Mouse (Mus musculus): ENCODE results near the gene Arhgef7.

The Arhgef7 gene

DNA sequence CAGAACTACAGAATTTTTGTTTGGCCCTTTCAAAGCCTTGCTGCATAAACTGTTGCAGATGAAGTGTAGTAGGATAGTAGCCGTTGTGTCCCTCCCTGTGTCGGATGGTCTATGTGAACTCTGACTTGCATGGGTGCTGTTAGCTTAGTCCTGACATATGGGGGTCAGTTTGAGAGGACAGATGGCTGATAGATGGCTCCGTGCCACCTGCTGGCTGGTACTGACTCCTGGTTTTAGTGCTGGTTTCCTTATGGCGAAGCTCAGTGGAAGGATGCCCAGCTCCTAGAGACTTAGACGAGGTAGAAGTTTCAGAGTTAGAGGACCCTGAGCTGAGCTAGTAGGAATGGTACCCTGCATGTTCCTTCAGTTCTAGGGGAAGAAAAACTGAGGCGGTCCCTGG lies 42.5 kb downstream of the Arhgef7 start:
- no peak for DNase-seq

DNA sequence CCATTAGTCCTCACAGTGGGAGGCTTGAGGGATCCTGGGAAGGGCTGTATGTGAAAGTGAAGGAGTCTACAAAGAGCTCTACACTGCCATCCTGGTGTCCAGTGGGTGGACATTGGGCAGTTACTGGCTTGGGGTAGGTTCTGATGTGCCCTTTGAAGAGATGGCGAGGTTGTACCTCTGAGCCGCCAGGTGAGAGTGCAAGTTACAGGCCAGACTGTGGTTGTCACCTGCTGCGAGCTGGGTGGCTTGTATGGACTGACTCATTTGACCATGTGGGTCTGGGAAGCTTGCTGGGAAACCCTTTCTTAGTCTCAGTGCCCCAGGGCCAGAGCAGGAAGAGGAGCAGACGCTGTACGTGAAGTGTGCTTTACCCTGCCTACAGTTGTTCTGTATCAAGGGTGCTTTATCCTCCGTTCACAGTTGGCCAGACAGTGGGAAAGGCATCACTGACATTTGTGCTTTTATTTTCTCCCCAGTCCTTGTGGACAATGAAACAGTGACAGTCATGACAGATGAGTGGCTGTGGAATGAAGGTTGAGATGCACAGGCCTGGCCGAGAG lies 43.1 kb downstream of the Arhgef7 start:
- no peak for DNase-seq

DNA sequence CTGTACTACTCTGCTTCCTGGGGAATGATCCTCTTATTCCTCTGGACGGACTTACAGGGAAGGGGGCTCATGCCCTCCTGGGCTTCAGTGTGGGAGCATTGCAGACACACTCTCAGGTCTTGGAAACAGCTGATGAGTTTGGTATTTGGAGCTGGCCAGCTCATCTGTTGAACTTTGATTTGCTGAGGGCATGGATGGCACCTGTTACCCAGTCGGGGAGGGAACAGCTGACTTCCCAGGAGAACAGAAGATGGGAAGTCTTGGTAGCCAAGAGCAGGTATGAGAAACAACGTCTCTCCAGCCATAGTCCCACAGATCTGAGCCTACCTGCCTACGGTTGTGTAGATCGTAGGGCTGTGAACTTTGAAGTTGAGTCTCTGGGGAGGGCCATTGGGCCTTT lies 44.1 kb downstream of the Arhgef7 start:
- no peak for DNase-seq

DNA sequence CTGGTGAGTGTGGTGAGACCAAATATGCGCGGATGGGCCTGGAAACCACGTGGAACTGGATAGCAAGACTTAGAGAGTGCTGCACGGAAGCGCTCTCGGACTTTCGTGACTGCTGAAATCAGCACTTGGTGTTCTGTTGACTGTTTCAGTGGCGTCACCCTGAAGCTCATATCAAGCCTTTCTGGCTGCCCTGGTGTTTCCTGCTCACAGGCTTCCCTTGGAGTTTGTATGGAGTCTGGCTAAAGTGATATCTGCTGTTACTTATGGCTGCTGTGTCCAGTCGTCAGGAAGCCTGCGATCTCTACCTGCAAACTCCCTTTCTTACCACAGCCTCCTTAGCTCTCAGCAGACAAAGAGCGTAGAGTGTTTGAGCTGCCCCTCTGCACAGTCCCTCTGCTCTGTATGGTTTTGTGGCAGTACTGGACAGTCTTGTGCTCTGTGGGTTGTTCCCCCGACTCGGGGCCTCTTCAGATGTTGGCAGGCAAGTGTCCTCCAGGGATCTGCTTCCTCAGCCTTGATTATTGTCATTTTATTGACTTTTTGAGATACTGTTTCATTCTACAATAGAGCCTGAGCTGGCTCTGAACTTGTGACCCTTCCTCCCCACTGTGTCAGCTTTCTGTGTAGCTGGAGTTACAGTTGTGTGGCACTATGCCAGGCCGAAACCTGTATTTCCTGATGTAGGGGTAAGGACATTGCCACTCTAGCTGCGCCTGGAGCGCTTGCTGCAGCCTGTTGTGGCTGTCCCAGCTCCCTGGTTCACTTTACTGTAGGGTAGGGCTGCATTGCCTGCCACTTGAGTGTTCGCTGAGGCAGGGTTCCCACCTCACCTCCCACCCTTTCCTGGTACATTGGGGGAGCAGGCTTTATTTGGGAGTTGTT lies 46.9 kb downstream of the Arhgef7 start:
- no peak for DNase-seq

DNA sequence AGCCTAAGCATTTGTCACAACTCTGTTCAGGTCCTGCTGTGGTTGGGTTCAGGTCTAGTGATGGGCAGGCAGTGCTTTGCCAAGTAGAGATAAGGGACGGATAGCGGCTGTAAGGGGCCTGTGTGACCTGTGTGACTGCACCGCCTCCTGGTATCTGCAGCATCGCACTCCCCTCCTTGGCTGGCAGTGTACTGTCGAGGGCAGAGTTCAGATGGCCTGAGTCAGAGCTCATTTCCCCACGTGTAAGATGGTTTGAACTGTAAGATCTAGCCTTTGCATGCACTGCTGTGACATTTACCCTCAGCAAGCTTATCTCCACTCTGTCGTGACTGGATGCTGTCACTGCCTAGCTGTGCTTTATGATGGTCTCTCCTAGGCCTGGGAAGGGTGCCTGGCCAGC lies 48.4 kb downstream of the Arhgef7 start:
- DNase-seq, result no peak

DNA sequence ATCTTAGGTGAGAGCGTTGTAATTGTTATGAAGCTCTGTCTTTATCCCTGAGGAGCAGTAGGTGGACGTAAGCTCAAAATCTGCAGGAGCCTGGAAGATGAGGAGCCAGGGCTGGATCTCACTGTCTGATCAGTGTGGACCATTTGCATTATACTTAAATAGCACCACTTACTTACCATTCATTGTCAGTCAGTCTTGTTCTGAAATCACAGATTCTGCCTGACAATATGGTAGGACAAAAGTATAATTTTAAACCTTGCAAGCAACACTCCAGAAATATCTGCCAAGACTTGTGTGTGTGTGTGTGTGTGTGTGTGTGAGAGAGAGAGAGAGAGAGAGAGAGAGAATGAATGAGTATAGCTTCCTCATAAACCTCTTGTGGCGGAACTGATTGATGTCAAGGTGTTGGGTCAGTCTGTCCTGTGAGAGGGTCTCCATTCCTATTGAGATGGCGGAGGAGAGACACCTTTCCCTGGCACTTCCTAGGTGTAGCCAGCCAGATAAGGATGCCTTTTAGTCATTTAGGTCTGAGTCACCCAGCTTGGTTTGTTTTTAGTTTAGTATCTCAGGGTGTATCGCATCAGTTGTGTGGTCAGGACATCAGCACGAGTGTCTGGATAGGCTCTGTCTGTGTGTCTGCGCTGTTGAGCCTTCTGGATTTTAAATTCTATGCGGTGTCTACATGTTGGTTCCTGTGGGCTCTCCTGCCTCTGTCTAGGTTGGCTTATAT lies 49.1 kb downstream of the Arhgef7 start:
- DNase-seq, result no peak

DNA sequence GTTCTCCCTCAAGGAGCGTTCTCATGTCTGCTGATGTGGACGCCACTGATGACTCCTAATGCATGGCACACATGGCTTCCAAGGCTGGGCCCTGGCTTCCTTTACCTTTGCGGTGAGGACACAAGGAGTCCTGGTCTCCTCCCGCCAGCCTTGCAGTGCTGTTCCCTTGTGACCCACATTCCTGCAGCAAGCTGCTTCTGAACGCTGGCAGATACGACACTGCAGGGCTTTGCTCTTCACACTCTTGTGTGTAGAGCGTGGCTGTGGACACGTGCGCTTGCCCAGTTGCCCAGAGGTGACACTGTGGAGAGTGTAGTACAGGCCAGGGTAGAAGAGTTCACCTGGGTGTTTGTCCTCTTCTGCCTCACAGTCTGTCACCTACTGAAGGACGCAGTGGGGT lies 49.7 kb downstream of the Arhgef7 start:
- no peak for DNase-seq

DNA sequence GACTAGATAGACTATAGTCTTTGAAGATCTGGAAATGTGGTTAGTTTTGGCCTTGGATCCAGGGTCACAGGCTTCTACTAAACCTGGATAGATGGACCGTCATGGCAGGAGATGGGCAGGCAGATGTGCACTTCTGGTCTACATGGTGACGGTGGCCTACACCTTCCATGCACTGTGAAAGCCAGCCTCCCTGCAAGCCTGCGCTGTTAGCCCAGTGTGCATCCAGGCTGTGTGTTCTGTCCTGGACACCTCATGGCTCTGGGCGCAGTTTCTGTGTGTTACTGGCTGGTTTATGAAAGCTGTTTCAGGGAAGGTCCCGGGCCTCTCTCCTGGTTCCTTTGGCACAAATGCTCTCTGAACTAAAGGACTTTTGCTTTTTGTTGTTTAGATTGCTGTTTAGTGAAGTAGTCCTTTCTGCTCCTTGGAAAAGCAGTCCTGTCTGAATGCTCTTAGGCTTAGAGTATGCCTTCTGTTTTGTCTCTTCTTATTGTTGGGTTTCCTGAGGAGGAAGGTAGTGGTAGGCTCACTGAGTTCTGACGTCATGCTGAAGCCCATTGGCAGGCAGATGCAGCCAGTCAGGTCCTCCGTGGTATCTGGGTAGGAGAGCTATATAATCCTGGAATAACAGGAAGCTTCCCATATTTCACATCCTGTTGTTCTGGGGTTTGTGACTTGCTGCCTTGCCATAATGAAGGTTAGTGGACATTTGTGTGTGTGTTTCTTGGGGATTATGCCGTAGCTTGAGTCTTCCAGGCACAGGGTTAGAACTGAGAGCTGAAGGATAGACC lies 51.3 kb downstream of the Arhgef7 start:
- no peak for DNase-seq

DNA sequence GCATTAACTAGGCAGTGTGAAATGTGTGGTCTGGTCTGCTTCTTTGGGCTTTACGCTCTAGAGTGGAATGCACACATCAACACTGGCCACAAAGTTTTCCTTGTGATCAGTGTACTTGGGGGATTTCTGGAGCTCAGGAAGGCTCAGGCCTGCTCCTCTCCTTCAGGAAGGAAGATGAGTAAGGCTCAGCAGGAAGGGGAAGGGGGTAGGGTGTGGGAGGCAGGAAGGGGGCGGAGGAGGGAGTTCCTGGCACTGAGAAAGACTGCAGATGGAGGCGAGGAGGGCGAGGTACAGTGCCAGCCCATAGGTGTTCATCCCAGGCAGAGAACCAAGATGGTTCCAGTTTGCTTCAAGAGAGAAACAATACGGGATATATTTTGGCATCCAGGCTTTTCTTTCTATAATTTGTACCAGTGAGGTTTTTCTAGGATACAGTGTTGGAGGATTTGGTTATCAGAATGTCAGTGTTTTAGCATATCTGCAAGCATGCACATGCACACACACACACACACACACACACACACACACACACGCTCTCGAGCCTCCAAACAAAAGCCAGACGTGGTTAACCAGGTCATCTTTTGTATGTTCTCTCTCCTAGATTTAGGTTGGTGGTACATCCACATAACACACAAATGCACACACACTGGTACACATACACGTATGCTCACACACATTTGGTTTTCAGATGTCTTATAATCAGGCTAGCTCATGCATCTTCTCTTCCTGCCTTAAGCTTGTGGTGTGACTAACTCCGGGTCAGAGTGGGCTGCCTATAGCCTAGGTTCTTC lies 52.5 kb downstream of the Arhgef7 start:
- no peak for DNase-seq

DNA sequence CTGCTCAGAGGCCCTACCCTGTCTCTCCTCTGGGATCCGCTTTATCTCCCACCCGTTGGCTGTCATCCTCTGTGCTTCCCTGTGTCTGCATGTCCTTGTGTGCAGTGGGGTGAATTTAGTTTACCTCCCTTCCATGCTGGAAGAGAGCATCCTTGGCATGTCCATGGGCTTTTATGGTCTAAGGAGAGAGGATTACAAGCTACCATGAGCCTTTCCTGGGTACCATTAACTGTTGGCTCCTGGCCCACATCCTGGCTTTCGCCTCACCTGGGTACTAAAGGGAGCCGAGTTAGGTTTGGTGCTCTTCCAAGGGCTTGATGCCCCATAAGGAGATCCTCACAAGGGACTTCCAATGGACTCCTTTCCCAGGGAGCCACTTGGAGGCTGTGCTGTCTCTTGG lies 53.1 kb downstream of the Arhgef7 start:
- DNase-seq, result no peak

DNA sequence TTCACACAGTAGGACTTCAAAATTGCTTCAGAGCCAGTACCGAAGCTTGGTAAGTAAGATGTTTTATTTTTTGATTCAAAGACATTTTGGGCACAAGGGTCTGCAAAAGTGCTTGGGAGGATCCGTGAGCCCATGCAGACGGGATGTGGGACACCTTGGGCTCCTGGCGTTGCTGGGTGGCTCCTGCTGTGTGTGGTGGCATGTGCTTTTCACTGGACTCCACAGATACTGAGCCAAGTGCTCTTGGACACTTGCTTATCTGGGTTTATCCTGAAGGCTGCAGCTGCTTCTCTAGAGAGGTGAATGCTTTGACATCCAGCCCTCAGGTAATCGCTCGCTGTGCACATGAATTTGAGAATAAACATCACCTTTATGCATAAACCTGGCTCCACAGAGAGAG lies 55.1 kb downstream of the Arhgef7 start:
- DNase-seq, result no peak

DNA sequence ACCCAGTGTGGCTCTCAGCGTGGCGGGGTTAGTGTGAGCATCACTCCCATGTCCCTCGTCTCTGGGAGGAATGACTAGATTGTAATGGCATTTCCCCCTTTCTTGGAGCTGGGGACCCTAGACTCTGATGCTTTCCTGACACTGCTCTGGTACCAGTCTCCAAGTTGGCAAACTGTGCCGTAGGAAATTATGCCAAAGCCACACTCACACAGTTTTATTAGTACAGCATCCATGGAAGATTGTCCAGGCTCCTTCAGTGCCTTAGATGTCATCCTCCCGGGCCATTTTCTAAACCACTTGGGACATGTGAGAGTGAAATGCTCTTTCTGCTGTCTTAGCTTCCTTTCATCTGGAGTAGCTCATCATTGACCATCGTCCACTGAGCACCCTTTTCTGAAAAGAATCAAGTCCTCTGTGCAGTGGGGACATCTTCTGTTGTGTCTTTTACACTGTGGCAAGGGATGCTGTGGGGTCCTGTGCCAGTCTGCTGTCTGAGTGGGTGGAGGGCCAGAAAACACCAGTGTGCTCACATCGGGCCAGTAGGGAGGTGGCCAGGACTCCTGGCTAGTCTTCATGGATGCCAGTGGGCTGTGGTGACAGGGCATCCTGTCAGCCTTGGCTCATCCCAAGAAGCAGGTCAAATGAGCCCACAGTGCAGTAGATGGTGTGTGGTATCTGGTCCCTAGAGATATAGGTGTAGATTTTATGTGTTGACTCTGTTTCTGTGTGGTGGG lies 56.5 kb downstream of the Arhgef7 start:
- no peak for DNase-seq

DNA sequence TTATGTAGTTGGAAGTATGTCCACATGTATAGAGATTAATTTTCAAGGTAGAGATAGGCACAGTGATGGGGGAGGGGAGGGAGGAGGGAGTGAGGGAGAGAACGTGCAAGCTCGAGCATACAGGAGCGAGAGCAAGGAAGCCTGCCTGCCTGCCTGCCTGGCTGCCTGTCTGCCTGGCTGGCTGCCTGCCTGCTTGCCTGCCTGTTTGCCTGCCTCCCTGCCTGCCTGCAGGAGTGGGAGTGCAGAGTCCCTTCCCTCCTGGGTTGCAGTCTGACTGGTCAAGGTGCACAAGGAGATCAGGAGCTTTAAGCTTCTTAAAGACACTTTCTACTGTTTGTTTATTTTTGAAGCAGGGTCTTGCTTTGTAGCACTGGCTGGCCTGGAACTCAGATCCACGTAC lies 57.6 kb downstream of the Arhgef7 start:
- no peak for DNase-seq

DNA sequence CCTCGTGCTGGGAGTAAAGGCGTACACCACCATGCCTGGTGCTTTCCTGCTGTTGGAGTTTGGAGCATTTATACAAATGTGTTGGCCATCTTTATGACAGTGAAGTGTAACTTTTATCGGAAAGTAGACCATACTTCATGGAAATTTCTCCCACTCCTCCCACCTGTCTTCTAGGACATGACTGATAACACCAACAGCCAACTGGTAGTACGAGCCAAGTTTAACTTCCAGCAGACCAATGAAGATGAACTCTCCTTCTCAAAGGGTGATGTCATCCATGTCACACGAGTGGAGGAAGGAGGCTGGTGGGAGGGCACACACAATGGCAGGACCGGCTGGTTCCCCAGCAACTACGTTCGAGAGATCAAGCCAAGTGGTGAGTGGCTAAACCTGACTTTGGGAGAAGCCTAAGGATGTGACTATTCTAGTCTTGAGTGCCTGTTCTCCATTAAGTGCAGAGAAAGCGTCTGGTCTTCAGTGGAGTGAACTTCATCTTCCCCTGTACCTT lies 58.1 kb downstream of the Arhgef7 start:
- no peak for DNase-seq

DNA sequence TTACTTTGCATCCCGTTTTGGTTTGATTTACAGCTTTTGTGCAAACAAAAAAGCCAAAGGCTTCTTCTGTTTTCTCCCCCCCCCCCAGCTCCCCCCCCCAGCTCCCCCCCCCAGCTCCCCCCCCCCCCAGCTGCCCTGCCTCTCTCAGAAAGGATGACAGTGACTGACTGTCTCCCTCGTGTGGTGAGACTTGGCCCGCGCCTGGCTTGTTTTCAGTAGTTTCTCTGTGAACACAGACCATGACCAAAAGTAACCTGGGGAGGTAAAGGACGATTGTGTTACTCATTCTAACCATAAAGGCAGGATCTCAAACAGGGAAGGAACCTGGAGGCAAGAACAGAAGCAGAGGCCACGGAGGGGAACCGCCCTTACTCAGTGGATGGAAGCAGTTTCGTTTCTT lies 60.7 kb downstream of the Arhgef7 start:
- peak; percentile 15 to 37 for DNase-seq

DNA sequence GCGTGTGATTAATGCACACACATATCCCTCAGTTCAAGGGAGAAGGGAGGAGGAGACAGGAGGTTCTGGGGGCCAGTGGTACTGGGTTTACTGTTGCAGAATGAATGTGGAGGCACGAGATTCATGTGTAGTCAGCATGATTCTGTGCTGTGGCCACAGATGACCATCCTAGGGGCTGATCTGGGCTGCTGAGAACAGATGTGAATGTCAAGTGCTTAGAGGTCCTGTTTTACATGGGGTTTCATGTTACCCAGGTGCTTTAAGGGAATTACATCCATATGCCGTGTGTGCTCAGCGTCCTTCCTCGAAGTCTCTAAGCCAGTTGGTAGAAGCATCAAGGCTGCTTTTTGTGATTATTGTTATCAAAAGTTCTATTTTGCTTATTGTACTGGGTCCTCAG lies 61.6 kb downstream of the Arhgef7 start:
- no peak for DNase-seq

DNA sequence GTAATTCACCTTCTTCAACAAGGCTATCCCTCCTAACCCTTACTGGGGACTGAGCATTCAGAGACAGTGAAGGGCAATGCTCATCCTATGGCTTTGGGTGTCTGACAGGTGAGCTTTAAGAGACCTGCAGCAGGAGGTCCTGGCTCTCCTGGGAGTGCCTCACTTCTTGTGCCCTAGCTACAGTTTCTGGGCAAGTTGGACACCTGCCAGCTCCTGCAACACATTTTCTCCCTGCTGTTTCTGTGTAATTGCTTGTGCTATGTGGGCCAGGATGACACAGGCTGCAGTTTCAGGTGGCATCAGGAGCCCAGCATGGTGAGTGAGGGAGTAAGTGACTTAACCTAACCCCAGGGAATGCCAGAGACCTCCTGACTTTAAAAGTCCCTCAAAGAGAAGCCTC lies 67.4 kb downstream of the Arhgef7 start:
- DNase-seq, result no peak

DNA sequence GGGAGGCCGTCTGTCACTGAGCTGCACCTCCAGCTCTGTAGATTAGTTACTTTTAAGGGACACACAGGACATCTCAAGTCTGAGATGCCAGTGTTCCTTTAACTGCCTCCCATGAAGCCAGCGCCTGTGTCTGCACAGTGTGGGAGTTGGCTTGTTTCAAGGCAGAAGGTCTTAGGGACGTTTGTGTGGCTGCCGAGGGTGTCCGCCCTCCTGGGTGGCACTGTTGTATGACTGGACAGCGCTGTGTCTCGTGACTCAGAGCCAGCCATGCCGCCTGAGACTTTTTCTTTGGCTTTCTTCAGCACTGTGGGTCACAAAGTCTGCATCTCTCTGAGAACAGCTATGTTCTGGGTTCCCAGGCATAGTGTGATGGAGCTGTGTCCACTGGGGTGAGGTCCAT lies 69.6 kb downstream of the Arhgef7 start:
- DNase-seq, result no peak

DNA sequence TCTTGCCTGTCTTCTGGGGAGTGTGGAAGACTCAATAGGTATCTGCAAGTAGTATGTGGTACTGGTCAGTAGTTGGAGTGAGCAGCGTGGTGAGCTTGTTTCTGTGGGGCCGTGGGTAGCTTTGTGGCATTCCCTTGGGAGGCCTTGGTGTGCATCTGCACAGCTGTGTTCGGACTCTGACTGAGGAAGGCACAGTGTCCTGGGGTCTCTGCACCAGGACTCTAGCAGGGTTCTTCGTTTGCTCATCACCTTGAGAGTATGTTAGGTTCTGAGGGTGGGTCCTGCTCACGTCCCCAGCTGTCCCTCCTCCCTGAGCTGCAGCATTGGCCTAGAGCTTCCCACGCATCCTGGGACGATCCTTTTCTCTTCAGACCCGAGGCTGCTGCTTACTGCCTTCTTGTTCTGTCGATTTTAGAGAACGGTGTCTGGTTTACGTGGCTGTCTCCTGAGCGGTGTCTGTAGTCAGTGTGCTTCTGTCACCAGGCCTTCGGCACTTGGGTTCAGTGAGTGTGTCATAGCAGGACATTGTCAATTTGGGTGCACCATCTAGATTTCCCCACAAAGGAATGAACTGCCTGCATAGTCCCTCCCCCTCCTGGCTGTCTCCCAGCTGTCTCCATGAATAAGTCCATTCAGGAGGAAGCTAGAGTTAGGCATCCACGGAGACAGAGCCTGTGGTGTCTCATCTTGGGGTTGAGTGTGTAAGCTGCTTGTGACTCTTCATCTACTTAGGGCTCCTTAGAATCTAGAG lies 70.4 kb downstream of the Arhgef7 start:
- DNase-seq, result no peak

DNA sequence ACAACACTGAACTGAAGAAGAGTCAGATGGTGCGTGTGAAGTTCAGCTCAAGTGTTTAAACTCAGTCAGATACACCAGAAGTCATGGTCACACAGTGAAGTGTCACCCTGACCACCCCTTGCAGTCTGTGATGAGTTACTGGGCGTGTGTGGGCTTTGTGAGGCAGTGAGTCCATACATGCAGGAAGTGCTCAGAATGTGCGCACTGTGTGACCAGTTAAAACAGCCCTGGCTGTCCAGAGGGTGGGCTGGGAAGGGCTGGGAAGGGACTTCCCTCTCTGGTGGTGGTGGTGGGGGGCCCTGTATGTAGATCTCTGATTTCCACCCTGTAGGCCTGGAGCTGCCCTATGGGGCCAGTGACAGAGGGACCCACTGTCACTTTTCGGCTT lies 71.0 kb downstream of the Arhgef7 start:
- no peak for DNase-seq

DNA sequence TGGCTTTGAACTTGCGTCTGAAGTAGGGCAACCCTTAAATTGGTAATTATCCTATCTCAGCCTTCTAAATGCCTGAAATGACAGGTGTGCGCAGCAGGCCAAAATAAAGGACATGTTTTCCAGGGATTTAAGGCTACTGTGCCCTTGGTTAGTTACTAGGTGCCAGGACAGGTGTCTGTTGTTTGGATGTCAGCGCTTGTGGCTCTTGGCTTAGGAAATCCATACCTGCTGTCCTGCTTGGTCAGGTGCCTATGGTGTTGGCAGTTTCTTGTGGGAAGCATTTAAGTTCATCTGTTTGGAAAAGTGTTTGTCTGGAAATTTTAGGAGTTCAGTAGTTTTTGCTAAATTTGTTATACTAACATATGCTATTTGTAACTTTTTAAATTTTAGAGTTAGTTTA lies 71.6 kb downstream of the Arhgef7 start:
- DNase-seq, result no peak

All from thymus, postnatal 36 days (tissue).